Mouse (Mus musculus): ENCODE results near the gene Drc3. TPM values are rescaled to one million over a fixed set of nuclear protein-coding genes. Genes with fewer than 3 reads are reported as not detected.

The Drc3 gene
- 1 to 10 TPM; 2.3 to 3.4 (median 2.7) TPM for total RNA-seq (2022)

DNA sequence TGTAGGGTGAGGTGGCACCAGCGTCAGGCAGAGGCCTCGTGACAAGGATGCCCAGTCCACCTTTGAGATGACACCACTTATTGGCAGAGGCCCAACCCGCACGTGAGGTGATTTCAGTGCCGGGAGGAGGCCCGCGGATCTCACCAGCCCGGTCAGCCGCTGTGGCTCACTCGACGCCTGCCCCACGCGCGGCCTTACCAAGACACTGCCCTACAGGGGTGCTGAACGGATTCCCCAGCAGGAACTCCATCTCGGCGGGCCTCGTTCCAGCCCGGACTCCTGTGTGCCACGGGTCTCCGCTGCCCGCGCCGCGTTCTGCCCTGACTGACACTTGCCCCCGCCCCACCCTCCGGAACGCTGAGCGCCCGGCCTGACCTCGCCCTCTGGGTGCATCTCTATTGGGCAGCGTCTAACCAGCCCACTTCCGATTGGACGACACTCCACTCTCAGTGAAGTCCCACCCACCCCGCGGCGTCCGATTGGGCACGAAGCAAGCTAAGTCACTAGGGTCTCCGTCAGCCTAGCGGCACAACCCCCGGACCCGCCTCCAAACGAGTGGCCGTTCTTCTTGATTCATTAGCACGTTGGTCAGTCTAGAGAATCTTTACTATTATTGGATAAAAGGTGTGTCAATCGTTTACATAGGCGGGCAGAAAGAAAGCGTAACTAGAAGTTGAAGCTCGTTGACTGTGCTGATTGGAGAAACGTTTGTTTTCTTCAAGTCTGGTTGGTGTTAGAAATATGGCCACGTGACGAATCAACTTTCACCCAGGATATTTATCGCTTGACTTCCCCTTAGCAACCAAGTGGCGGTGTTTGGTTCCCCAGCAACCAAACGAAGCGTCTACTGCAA, at the start of gene Drc3, which contains the start of gene Tom1l2:
Drc3 (plus strand) TSS at position 771 of the 853 bp plus-strand sequence.
Tom1l2 (minus strand) TSS at position 347 of the 853 bp plus-strand sequence.
- peak; percentile 100 for DNase-seq (ENCODE audit: low spot score)

DNA sequence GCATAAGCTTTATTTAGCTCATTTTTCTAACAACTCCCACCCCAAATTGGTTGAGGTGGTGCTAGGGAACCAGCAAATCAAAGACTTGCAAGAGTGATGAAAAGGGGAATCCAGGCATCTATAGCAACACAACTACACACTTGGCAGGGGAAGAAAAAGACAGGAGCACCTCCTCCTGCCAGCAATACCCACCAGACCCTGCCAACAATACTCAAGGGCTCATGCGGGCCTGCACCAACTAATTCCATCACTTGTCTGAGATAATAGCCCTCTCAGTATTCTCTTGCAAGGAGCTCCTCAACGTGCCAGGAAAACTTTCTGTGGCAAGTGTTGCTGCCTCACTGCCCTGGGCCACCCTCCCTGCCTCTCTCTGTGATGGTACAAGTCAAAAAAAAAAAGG, 49.6 kb upstream of the Drc3 start:
- DNase-seq (ENCODE audit: low spot score), result no peak

GRCm38 (mm10) chr11:60305611-60306010, 47.5 kb upstream of the Drc3 start:
- no peak for DNase-seq (ENCODE audit: low spot score)

DNA sequence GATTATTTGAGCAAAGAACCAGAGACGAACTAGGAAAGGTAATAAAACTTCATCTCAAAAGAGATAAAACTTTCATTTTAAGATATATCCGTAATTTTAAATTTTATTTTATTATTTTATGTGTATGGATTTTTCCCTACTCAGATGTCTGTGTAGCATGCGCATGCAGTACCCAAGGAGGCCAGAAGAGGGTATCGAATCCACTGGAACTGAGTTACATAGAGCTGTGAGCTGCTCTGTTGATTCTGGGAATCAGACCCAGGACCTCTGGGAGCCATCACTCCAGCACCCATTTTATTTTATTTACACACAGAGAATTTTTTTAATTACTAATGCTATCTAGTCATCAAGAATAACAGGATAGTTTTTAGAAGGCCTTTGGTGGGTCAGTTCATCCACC, 46.3 kb upstream of the Drc3 start:
- DNase-seq (ENCODE audit: low spot score), result no peak

DNA sequence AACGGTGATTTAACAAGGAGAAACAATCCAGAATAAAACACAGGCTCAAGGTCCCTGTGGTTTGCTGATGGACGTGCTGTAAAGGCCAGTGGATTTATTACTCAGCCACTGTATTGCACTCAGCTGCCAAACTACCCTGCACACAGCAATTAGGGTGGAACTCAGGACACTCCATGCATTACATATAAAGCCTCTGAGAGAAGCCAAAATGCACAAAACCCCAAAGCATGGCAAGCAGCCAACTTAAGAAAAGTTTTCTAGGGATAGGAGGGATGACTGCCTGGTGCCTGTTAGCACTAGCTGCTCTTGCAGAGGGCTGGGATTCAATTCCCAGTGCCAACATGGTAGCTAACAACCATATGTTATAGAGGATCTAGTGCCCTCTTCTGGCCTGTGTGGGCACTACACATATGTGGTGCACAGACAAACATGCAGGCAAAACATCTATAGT, 45.7 kb upstream of the Drc3 start:
- no peak for DNase-seq (ENCODE audit: low spot score)

DNA sequence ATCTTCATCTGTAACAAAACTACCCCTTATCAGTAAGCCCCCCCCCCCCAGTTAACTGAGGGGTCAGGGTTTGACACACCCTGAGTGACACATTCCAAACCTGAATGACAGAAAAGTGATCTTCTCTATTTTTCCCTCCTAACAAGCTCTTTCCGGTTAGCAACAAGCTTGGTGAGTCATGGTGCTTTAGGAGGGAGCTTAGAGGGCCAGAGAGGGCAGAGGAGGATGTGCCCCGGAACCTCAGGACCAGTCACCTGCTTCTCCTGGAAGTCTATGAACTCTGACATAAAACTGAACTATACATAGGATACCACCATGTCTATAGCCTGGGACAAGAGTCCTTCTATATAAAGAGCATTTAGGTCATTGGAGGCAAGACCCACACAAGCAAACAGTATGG, 45.1 kb upstream of the Drc3 start:
- no peak for DNase-seq (ENCODE audit: low spot score)

DNA sequence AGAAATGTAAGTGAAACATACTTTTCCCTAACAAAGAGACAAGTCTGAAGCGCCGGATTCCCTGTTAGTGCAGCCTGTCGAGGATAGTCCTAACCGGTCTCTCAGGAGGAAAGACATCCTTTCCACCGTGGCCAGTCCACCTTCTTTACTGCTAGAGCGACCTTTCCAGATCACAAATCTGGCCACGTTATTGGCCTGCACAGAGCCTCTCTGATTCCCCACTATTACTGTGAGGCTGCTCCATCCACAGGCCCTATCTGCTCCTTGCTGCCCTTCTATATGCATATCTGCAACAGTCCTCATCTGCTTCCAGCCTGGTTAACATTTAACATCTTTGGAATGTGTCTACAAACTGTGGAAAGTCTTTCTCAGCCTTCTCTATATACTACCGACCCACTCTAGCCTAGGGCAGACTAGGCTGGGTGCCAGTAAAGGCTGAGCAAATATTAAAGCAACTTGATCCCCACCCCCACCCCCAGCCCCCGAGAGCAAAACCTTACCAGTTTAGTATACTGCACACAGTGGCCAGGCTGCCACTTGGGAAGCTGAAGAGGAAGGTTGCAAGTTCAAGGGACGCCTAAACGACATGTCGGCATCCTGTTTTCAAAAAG, 44.5 kb upstream of the Drc3 start:
- DNase-seq (ENCODE audit: low spot score), result no peak

GRCm38 (mm10) chr11:60309875-60310274, 43.3 kb upstream of the Drc3 start:
- no peak for DNase-seq (ENCODE audit: low spot score)

GRCm38 (mm10) chr11:60311025-60311854, 41.9 kb upstream of the Drc3 start:
- peak; percentile 58 for DNase-seq (ENCODE audit: low spot score)

GRCm38 (mm10) chr11:60316250-60316649, 36.9 kb upstream of the Drc3 start:
- no peak for DNase-seq (ENCODE audit: low spot score)

- no peak for DNase-seq (ENCODE audit: low spot score)
Observed at GRCm38 (mm10) chr11:60316883-60317282, 36.2 kb upstream of the Drc3 start.

GRCm38 (mm10) chr11:60317376-60318102, 35.6 kb upstream of the Drc3 start:
- DNase-seq (ENCODE audit: low spot score), result no peak

- DNase-seq (ENCODE audit: low spot score), result no peak
Observed at GRCm38 (mm10) chr11:60318716-60319115, 34.4 kb upstream of the Drc3 start.

GRCm38 (mm10) chr11:60319257-60320066, 33.7 kb upstream of the Drc3 start:
- DNase-seq (ENCODE audit: low spot score), result no peak

GRCm38 (mm10) chr11:60320426-60321037, 32.6 kb upstream of the Drc3 start:
- no peak for DNase-seq (ENCODE audit: low spot score)

GRCm38 (mm10) chr11:60321438-60321837, 31.7 kb upstream of the Drc3 start:
- DNase-seq (ENCODE audit: low spot score), result no peak

GRCm38 (mm10) chr11:60323731-60324130, 29.4 kb upstream of the Drc3 start:
- no peak for DNase-seq (ENCODE audit: low spot score)

DNA sequence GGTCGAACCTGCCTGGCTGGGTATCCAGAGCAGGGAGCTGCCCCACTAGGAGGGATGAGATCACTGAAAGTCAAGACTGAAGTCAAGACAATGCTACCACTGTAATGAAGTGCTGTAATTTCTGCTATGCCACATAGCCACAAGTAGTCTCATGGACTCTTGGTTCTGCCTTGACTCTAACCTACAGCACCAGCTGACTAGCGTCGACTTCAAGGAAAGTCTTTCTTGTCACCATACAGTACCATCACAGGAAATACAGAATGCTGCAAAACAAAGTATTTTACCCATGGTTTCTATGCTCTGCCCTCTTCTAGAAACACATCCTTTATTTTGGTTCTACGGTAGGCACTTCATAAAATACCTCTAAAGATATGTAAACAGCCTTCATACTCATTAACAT, 22.6 kb upstream of the Drc3 start:
- no peak for DNase-seq (ENCODE audit: low spot score)

- DNase-seq (ENCODE audit: low spot score), result no peak
Observed at GRCm38 (mm10) chr11:60333461-60333860, 19.7 kb upstream of the Drc3 start.

DNA sequence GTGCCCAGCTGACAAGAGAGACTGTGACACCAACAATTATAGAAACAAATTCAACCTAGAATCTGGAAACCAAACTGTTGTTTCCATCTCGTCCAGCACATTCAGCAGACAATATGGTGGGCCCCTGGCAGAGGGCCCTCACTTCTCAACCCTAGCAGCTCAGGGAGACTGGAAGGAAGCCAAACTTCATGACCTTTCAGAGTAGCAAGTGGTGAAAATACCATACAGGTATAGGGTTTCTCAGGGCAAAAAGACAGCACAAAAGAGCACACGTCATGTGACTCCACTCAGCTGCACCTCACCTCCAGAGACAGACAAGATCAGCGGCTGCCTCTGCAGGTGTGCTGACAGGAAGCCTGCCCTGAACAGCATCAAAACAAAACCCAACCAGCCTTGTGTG, 19.0 kb upstream of the Drc3 start:
- DNase-seq (ENCODE audit: low spot score), result no peak
